Mouse (Mus musculus): ENCODE results near the gene Gli2. TPM values are rescaled to one million over a fixed set of nuclear protein-coding genes. Genes with fewer than 3 reads are reported as not detected.

The Gli2 gene
- polyA plus RNA-seq, 1 experiment, result 4.4 TPM

GRCm38 (mm10) chr1:118955791-118956190, 97.6 kb downstream of the Gli2 start:
- 93% methylated on average over 11 of the region's 11 CpGs for WGBS
- DNase-seq, result no peak
- H3K4me1 ChIP-seq (ENCODE audit: control insufficient read depth, insufficient read depth, low read length), result no peaks in the 10 kb centered on the region
- no peak for TF ChIP-seq POLR2A (IDR thresholded peaks at IDR 0.05; ENCODE audit: borderline replicate concordance, extremely low read depth, low read depth, low read length)
- no peak for TF ChIP-seq CTCF (IDR thresholded peaks at IDR 0.05; ENCODE audit: insufficient read depth, low read length)
- H3K4me3 ChIP-seq (replicated peaks; ENCODE audit: extremely low read depth, low read depth, low read length), result no peak overlapping the region

- H3K4me3 ChIP-seq (replicated peaks; ENCODE audit: extremely low read depth, low read depth, low read length), result no peak overlapping the region
- TF ChIP-seq CTCF (IDR thresholded peaks at IDR 0.05; ENCODE audit: insufficient read depth, low read length), result no peak
- TF ChIP-seq POLR2A (IDR thresholded peaks at IDR 0.05; ENCODE audit: borderline replicate concordance, extremely low read depth, low read depth, low read length), result no peak
- DNase-seq, result no peak
- 51% methylated on average over 10 of the region's 10 CpGs for WGBS
- no peaks in the 10 kb centered on the region for H3K4me1 ChIP-seq (ENCODE audit: control insufficient read depth, insufficient read depth, low read length)
Measured at GRCm38 (mm10) chr1:118954434-118955301, 98.8 kb downstream of the Gli2 start.

- Histone ChIP-seq H3K4me3 (replicated peaks; ENCODE audit: extremely low read depth, low read depth, low read length) (no peak overlapping the region), H3K4me1 (ENCODE audit: control insufficient read depth, insufficient read depth, low read length) (no peaks in the 10 kb centered on the region)
- 63% methylated on average over 3 of the region's 3 CpGs for WGBS
- TF ChIP-seq POLR2A (IDR thresholded peaks at IDR 0.05; ENCODE audit: borderline replicate concordance, extremely low read depth, low read depth, low read length) (no peak), CTCF (IDR thresholded peaks at IDR 0.05; ENCODE audit: insufficient read depth, low read length) (no peak)
- DNase-seq, result no peak
Measured at GRCm38 (mm10) chr1:118953031-118953430, 100.4 kb downstream of the Gli2 start.

GRCm38 (mm10) chr1:118952318-118952717, 101.1 kb downstream of the Gli2 start:
- WGBS, result 63% methylated on average over 5 of the region's 5 CpGs
- TF ChIP-seq POLR2A (IDR thresholded peaks at IDR 0.05; ENCODE audit: borderline replicate concordance, extremely low read depth, low read depth, low read length) (no peak), CTCF (IDR thresholded peaks at IDR 0.05; ENCODE audit: insufficient read depth, low read length) (no peak)
- Histone ChIP-seq H3K4me1 (ENCODE audit: control insufficient read depth, insufficient read depth, low read length) (no peaks in the 10 kb centered on the region), H3K4me3 (replicated peaks; ENCODE audit: extremely low read depth, low read depth, low read length) (no peak overlapping the region)
- no peak for DNase-seq

- Histone ChIP-seq H3K4me1 (ENCODE audit: control insufficient read depth, insufficient read depth, low read length) (no peaks in the 10 kb centered on the region), H3K4me3 (replicated peaks; ENCODE audit: extremely low read depth, low read depth, low read length) (no peak overlapping the region)
- DNase-seq, result no peak
- TF ChIP-seq CTCF (IDR thresholded peaks at IDR 0.05; ENCODE audit: insufficient read depth, low read length) (no peak), POLR2A (IDR thresholded peaks at IDR 0.05; ENCODE audit: borderline replicate concordance, extremely low read depth, low read depth, low read length) (no peak)
- WGBS, result 35% methylated on average over 2 of the region's 2 CpGs
Measured at GRCm38 (mm10) chr1:118948407-118948806, 105.0 kb downstream of the Gli2 start.

- TF ChIP-seq CTCF (IDR thresholded peaks at IDR 0.05; ENCODE audit: insufficient read depth, low read length), result no peak
- TF ChIP-seq POLR2A (IDR thresholded peaks at IDR 0.05; ENCODE audit: borderline replicate concordance, extremely low read depth, low read depth, low read length), result no peak
- no peaks in the 10 kb centered on the region for H3K4me1 ChIP-seq (ENCODE audit: control insufficient read depth, insufficient read depth, low read length)
- 84% methylated on average over 4 of the region's 4 CpGs for WGBS
- H3K4me3 ChIP-seq (replicated peaks; ENCODE audit: extremely low read depth, low read depth, low read length), result no peak overlapping the region
- DNase-seq, result no peak
Measured at GRCm38 (mm10) chr1:118947221-118947620, 106.2 kb downstream of the Gli2 start.

- TF ChIP-seq POLR2A (IDR thresholded peaks at IDR 0.05; ENCODE audit: borderline replicate concordance, extremely low read depth, low read depth, low read length) (no peak), CTCF (IDR thresholded peaks at IDR 0.05; ENCODE audit: insufficient read depth, low read length) (no peak)
Measured at GRCm38 (mm10) chr1:118941336-118941735, 112.1 kb downstream of the Gli2 start.

GRCm38 (mm10) chr1:118940269-118940840, 113.1 kb downstream of the Gli2 start:
- 54% methylated on average over 5 of the region's 5 CpGs for WGBS
- TF ChIP-seq CTCF (IDR thresholded peaks at IDR 0.05; ENCODE audit: insufficient read depth, low read length) (no peak), POLR2A (IDR thresholded peaks at IDR 0.05; ENCODE audit: borderline replicate concordance, extremely low read depth, low read depth, low read length) (no peak)
- no peaks in the 10 kb centered on the region for H3K4me1 ChIP-seq (ENCODE audit: control insufficient read depth, insufficient read depth, low read length)
- DNase-seq, result no peak
- H3K4me3 ChIP-seq (replicated peaks; ENCODE audit: extremely low read depth, low read depth, low read length), result no peak overlapping the region

More at GRCm38 (mm10) chr1:118941336-118941735, 112.1 kb downstream of the Gli2 start:
- no peak overlapping the region for H3K4me3 ChIP-seq (replicated peaks; ENCODE audit: extremely low read depth, low read depth, low read length)
- WGBS, result 61% methylated on average over 8 of the region's 8 CpGs
- no peak for DNase-seq
- H3K4me1 ChIP-seq (ENCODE audit: control insufficient read depth, insufficient read depth, low read length), result no peaks in the 10 kb centered on the region

- TF ChIP-seq CTCF (IDR thresholded peaks at IDR 0.05; ENCODE audit: insufficient read depth, low read length), result no peak
- TF ChIP-seq POLR2A (IDR thresholded peaks at IDR 0.05; ENCODE audit: borderline replicate concordance, extremely low read depth, low read depth, low read length), result no peak
- 62% methylated on average over 4 of the region's 4 CpGs for WGBS
- no peak overlapping the region for H3K4me3 ChIP-seq (replicated peaks; ENCODE audit: extremely low read depth, low read depth, low read length)
- DNase-seq, result no peak
- H3K4me1 ChIP-seq (ENCODE audit: control insufficient read depth, insufficient read depth, low read length), result no peaks in the 10 kb centered on the region
Measured at GRCm38 (mm10) chr1:118938206-118938605, 115.2 kb downstream of the Gli2 start.

- Histone ChIP-seq H3K4me1 (ENCODE audit: control insufficient read depth, insufficient read depth, low read length) (no peaks in the 10 kb centered on the region), H3K4me3 (replicated peaks; ENCODE audit: extremely low read depth, low read depth, low read length) (no peak overlapping the region)
- TF ChIP-seq CTCF (IDR thresholded peaks at IDR 0.05; ENCODE audit: insufficient read depth, low read length), result no peak
- TF ChIP-seq POLR2A (IDR thresholded peaks at IDR 0.05; ENCODE audit: borderline replicate concordance, extremely low read depth, low read depth, low read length), result no peak
- no peak for DNase-seq
- WGBS, result 36% methylated on average over 4 of the region's 4 CpGs
Measured at GRCm38 (mm10) chr1:118936108-118936507, 117.3 kb downstream of the Gli2 start.
